Mouse (Mus musculus) hindbrain, embryonic 10.5 days (tissue): ENCODE measurements around the gene Rtel1. TPM values are rescaled to one million over a fixed set of nuclear protein-coding genes. Genes with fewer than 3 reads are reported as not detected.
"Not testable (repeated sequence)": the region's sequence is repeated elsewhere in the genome, so short reads cannot be mapped to it uniquely, and the experiment has no call there.

Experiments used
- DNase-seq: peaks from one replicate; pipeline ENCODE4 v3.0.0-alpha.2; 2017; ENCODE audit warnings: low spot score
- H3K27ac ChIP-seq: fragments of 300-500 bp; sonication (generic); 2 replicates; pipeline ENCODE4 v1.5.1; 2016; ENCODE audit warnings: mild to moderate bottlenecking, moderate library complexity
- H3K27me3 ChIP-seq: fragments of 300-500 bp; sonication (generic); 2 replicates; pipeline ENCODE4 v1.6.1; 2016; ENCODE audit warnings: mild to moderate bottlenecking; ENCODE audit not compliant: poor library complexity, insufficient read depth, severe bottlenecking
- H3K36me3 ChIP-seq: fragments of 300-500 bp; sonication (generic); 2 replicates; pipeline ENCODE4 v1.6.1; 2016; ENCODE audit warnings: mild to moderate bottlenecking, moderate library complexity
- H3K4me1 ChIP-seq: fragments of 300-500 bp; sonication (generic); replicated peaks from 2 replicates; pipeline ENCODE4 v1.6.1; 2016; ENCODE audit warnings: mild to moderate bottlenecking
- H3K4me3 ChIP-seq: fragments of 300-500 bp; sonication (generic); 2 replicates; pipeline ENCODE4 v1.5.1; 2016; ENCODE audit warnings: mild to moderate bottlenecking, moderate library complexity
- H3K9me3 ChIP-seq: fragments of 300-500 bp; sonication (generic); 2 replicates; pipeline ENCODE4 v1.6.1; 2016; ENCODE audit warnings: mild to moderate bottlenecking, moderate library complexity
- WGBS: fragments of 180-500 bp; shearing (Covaris S2); methylation state at CpG from one replicate; pipeline ENCODE4 v1.1.7; 2016; 5-methylcytosine and 5-hydroxymethylcytosine counted together
- polyA plus RNA-seq: library from polyadenylated mRNA; unstranded; fragments of >200 nt; fragmentation: Nextera tagmentation; extraction: Ambion mirVana; gene quantifications from 2 replicates; pipeline ENCODE4 v1.2.1, GENCODE M21; 2016

Gene Rtel1
- polyA plus RNA-seq, result 57.7 and 68.1 TPM in 2 replicates

- Histone ChIP-seq H3K27me3 (peaks cover 27% of the 10 kb centered on the region), H3K27ac (peak within 1 kb of the TSS; percentile 91), H3K9me3 (no peaks in the 10 kb centered on the region), H3K36me3 (peaks cover 26% of the 10 kb centered on the region), H3K4me1 (peaks cover 17% of the 10 kb centered on the region), H3K4me3 (peak within 1 kb of the TSS; percentile 69)
- DNase-seq, result peak; percentile 91
- WGBS, result 7% methylated on average over 40 of the region's 40 CpGs
These were observed at the start of gene Rtel1 for GRCm38 (mm10) chr2:181319248-181320102. Gene Rtel1 (plus strand): TSS chr2:181319739.

DNA sequence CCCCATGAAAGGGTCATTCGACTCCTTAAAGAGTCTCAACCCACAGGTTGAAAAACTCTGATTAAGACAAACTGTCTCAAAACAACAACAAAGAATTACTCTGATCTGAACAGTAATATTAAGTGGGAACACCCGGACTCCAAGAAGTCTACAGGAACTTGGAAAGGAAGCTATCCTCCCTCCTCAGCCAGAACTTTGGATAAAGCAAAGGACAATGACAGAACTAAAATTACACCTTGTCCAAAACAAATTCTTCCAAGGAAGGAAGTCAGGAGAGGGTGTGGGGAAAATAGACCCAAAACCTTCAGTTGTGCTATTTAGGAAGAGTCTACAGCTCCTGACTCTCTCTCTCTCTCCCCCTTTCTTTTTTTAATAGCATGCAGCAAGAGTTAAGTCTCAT lies 47.4 kb upstream of the Rtel1 start:
- Histone ChIP-seq H3K9me3 (no peaks in the 10 kb centered on the region), H3K36me3 (peaks cover 92% of the 10 kb centered on the region), H3K27ac (no peak overlapping the region), H3K27me3 (no peaks in the 10 kb centered on the region), H3K4me3 (no peak overlapping the region), H3K4me1 (no peaks in the 10 kb centered on the region)
- no peak for DNase-seq
- WGBS, result 97% methylated on average over 2 of the region's 2 CpGs

GRCm38 (mm10) chr2:181273829-181274228 lies 45.7 kb upstream of the Rtel1 start:
- Histone ChIP-seq H3K4me3 (no peak overlapping the region), H3K9me3 (no peaks in the 10 kb centered on the region), H3K4me1 (no peaks in the 10 kb centered on the region), H3K27me3 (no peaks in the 10 kb centered on the region), H3K36me3 (peaks cover 93% of the 10 kb centered on the region), H3K27ac (no peak overlapping the region)
- 92% methylated on average over 2 of the region's 2 CpGs for whole genome bisulfite sequencing
- no peak for DNase-seq

- WGBS, result 90% methylated on average over 4 of the region's 4 CpGs
- H3K4me1 ChIP-seq, result no peaks in the 10 kb centered on the region
These were observed 44.9 kb upstream of the Rtel1 start for GRCm38 (mm10) chr2:181274639-181275038.

DNA sequence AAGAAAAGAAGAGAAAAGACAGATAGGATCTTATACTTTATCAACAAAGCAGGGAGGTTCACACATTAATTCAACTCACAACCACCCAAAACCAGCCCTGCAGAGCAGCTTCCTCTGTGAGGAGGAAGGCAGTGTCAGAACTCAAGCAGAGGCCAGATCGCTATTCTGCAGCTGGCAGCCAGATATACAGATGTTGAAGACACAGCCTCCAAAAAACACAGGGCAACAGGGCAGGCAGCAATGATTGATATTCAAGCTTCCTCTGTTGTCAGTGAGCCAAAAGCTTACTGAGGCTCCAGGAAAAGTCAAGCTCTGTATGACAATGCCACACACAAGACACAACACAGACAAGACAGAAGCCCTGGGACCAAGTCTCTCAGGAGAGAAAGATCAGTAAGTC lies 42.8 kb upstream of the Rtel1 start:
- no peaks in the 10 kb centered on the region for H3K27me3 ChIP-seq
- H3K27ac ChIP-seq, result no peak overlapping the region
- peaks cover 82% of the 10 kb centered on the region for H3K36me3 ChIP-seq
- no peaks in the 10 kb centered on the region for H3K9me3 ChIP-seq
- DNase-seq, result no peak
- no peaks in the 10 kb centered on the region for H3K4me1 ChIP-seq
- 85% methylated on average over 1 of the region's 1 CpGs for WGBS
- H3K4me3 ChIP-seq, result no peak overlapping the region

More at GRCm38 (mm10) chr2:181274639-181275038, 44.9 kb upstream of the Rtel1 start:
- H3K27ac ChIP-seq, result no peak overlapping the region
- no peaks in the 10 kb centered on the region for H3K9me3 ChIP-seq
- DNase-seq, result no peak
- H3K27me3 ChIP-seq, result no peaks in the 10 kb centered on the region
- peaks cover 91% of the 10 kb centered on the region for H3K36me3 ChIP-seq
- H3K4me3 ChIP-seq, result no peak overlapping the region

DNA sequence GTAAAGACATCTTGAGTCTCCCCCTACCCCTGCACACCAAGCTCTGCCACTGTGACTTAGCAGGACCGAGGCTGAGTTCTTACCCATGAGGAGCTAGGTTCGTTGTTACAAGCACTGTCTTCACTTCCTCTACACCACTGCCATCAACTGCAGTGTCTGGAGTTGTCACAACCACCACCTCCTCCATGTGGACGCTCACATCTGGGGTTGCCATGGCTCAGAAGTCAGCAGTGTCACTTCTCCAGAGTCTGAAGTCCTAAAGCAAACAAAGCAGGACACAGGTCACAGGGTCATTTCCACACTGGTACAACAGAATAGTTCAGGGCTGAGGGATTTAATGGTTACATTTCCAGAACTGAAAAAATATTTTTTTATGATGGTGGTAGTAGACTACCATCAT lies 41.7 kb upstream of the Rtel1 start:
- H3K4me1 ChIP-seq, result no peaks in the 10 kb centered on the region
- H3K27me3 ChIP-seq, result no peaks in the 10 kb centered on the region
- no peaks in the 10 kb centered on the region for H3K9me3 ChIP-seq
- WGBS, result 79% methylated on average over 3 of the region's 3 CpGs
- no peak overlapping the region for H3K4me3 ChIP-seq
- H3K27ac ChIP-seq, result no peak overlapping the region
- no peak for DNase-seq
- H3K36me3 ChIP-seq, result peaks cover 85% of the 10 kb centered on the region

DNA sequence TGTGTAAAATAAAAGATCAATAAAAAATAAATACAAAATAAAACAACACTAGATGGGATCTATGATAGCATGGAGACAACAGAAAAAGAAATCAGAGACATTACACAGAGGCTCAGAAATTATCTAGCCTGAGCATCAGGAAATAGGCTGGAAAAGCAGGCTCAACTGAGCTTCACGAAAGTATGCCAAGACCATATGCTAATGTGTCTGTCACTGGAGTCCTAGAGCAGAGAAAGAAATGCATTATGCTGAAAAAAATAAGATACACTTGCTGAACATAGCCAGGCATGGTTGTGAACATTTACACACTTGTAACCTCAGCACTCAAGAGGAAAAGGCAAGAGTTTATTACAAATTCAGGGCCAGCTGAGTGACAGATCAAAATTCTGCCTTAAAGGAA lies 39.6 kb upstream of the Rtel1 start:
- Histone ChIP-seq H3K4me3 (no peak overlapping the region), H3K36me3 (peaks cover 84% of the 10 kb centered on the region), H3K4me1 (no peaks in the 10 kb centered on the region), H3K27me3 (no peaks in the 10 kb centered on the region), H3K27ac (no peak overlapping the region), H3K9me3 (no peaks in the 10 kb centered on the region)
- no peak for DNase-seq
- WGBS, result 88% methylated on average over 1 of the region's 1 CpGs

GRCm38 (mm10) chr2:181286629-181287337 lies 32.8 kb upstream of the Rtel1 start:
- no peak for DNase-seq
- Histone ChIP-seq H3K4me1 (peaks cover 19% of the 10 kb centered on the region), H3K36me3 (peaks cover 46% of the 10 kb centered on the region), H3K27ac (peak overlapping the region; percentile 98), H3K4me3 (peak overlapping the region; percentile 76), H3K27me3 (no peaks in the 10 kb centered on the region), H3K9me3 (no peaks in the 10 kb centered on the region)
- 62% methylated on average over 6 of the region's 6 CpGs for WGBS

DNA sequence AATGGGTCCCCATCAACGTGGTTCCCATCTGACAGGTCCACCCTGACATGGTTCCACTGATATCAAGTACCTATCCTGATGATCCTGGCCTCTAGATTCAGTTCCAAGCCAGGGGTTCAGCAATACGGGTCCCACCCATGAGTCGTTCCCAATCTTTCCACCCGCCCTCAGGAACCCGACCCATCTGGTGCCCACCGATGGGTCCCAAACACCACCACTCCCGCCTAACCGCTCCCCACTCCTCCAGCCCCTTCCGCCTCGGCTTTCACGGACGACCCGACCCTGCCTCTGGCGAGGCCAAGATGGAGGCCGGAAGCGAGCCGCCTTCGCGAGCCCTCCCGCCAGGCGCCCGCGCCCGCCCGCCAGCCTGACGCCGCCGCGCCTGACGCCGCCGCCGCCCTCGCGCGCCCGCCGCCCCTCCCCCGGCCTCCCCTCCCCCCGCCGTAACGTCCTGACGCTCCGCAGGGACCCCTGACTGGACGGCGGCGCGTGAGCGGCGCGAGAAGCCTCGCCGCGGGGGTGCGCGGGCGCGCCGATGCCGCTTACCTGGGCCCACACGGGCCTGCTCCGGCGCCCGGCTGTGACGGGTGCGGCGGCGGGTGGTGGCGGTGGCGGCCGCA lies 32.1 kb upstream of the Rtel1 start:
- peak overlapping the region; percentile 98 for H3K27ac ChIP-seq
- H3K36me3 ChIP-seq, result peaks cover 40% of the 10 kb centered on the region
- H3K9me3 ChIP-seq, result no peaks in the 10 kb centered on the region
- WGBS, result 0% methylated on average over 56 of the region's 71 CpGs
- H3K27me3 ChIP-seq, result no peaks in the 10 kb centered on the region
- H3K4me3 ChIP-seq, result peak overlapping the region; percentile 76
- H3K4me1 ChIP-seq, result peaks cover 19% of the 10 kb centered on the region
- peak; percentile 90 for DNase-seq

GRCm38 (mm10) chr2:181287958-181288350 lies 31.6 kb upstream of the Rtel1 start, which contains the start of gene Gmeb2:
Gene Gmeb2 (minus strand): TSS chr2:181288035.
- Histone ChIP-seq H3K4me1 (peaks cover 19% of the 10 kb centered on the region), H3K27ac (peak within 1 kb of the TSS; percentile 98), H3K36me3 (peaks cover 36% of the 10 kb centered on the region), H3K4me3 (peak within 1 kb of the TSS; percentile 76)
- DNase-seq, result peak; percentile 91
- not testable (repeated sequence) for H3K27me3 ChIP-seq, H3K9me3 ChIP-seq
- under 1% methylated on average over 37 of the region's 38 CpGs for WGBS

GRCm38 (mm10) chr2:181288691-181289090 lies 30.8 kb upstream of the Rtel1 start:
- Histone ChIP-seq H3K9me3 (no peaks in the 10 kb centered on the region), H3K27me3 (no peaks in the 10 kb centered on the region), H3K4me1 (peaks cover 19% of the 10 kb centered on the region), H3K4me3 (peak overlapping the region; percentile 76), H3K27ac (peak overlapping the region; percentile 98; the same call in 1 of the 2 replicates), H3K36me3 (peaks cover 28% of the 10 kb centered on the region)
- no peak for DNase-seq
- 86% methylated on average over 3 of the region's 3 CpGs for WGBS

DNA sequence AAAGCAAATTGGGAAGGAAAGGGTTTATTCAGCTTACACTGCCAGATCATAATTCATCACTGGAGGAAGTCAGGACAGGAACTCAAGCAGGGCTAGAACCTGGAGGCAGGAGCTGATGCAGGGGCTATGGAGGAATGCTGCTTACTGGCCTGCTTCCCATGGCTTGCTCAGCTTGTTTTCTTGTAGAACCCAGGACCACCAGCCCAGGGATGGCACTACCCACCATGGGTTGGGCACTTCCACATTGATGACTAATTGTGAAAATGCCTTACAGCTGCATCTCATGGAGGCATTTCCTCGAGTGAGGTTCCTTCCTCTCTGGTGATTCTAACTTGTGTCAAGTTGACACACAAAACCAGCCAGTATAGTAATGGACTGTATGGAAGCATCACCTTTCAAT lies 28.6 kb upstream of the Rtel1 start:
- H3K36me3 ChIP-seq, result peaks cover 10% of the 10 kb centered on the region
- peaks cover 19% of the 10 kb centered on the region for H3K4me1 ChIP-seq
- DNase-seq, result no peak
- H3K27ac ChIP-seq, result no peak overlapping the region
- no peak overlapping the region for H3K4me3 ChIP-seq
- WGBS, result 92% methylated on average over 1 of the region's 1 CpGs
- no peaks in the 10 kb centered on the region for H3K27me3 ChIP-seq
- H3K9me3 ChIP-seq, result no peaks in the 10 kb centered on the region
